Comparison of ENCODE assay signal across 8 mouse cellular contexts in genomic region chr10:59220824-59221472, GRCm38 (mm10). TPM values are rescaled to one million over a fixed set of nuclear protein-coding genes. Genes with fewer than 3 reads are reported as not detected.
DNase-seq lines count a peak whose midpoint lies in the region; ATAC-seq lines count a peak whose summit lies in the region.

No protein-coding gene starts in this region.

- H3K9me3 ChIP-seq in heart, embryonic 12.5 days (replicated peaks) = no peaks in the 10 kb centered on the region
- no peaks in the 10 kb centered on the region for H3K9me3 ChIP-seq in forebrain, embryonic 11.5 days (ENCODE audit: control insufficient read depth, low read length)
- H3K9me3 ChIP-seq in liver, embryonic 12.5 days (replicated peaks) = no peaks in the 10 kb centered on the region
- no peaks in the 10 kb centered on the region for H3K9me3 ChIP-seq in stomach, embryonic 16.5 days (replicated peaks; ENCODE audit: control insufficient read depth, low read length)

- peaks cover 23% of the 10 kb centered on the region for H3K4me1 ChIP-seq in heart, embryonic 12.5 days (replicated peaks)
- H3K4me1 ChIP-seq in forebrain, embryonic 11.5 days (replicated peaks; ENCODE audit: control insufficient read depth, insufficient read depth, low read length) = peaks cover 5% of the 10 kb centered on the region
- peaks cover 21% of the 10 kb centered on the region for H3K4me1 ChIP-seq in liver, embryonic 12.5 days
- H3K4me1 ChIP-seq in stomach, embryonic 16.5 days (ENCODE audit: control insufficient read depth, insufficient read depth, low read length) = peaks cover 9% of the 10 kb centered on the region

- H3K27ac ChIP-seq in heart, embryonic 12.5 days (ENCODE audit: poor library complexity, severe bottlenecking) = peak overlapping the region; percentile 89
- peak overlapping the region; percentile 96 for H3K27ac ChIP-seq in forebrain, embryonic 11.5 days (ENCODE audit: low read depth, low read length)
- peak overlapping the region; percentile 75 for H3K27ac ChIP-seq in liver, embryonic 12.5 days
- peak overlapping the region; percentile 95 for H3K27ac ChIP-seq in stomach, embryonic 16.5 days (ENCODE audit: low read length)

- no peak for DNase-seq in heart, postnatal 14 days
- peak; percentile 45 for DNase-seq in ES-CJ7 (ENCODE audit: low read depth, low spot score)
- no peak for DNase-seq in forebrain, embryonic 11.5 days (ENCODE audit: low spot score)
- no peak for DNase-seq in thymus, postnatal 25 days
- DNase-seq in cerebellum, postnatal 36 days = no peak

- no peak; the same call in 1 of the 2 replicates for ATAC-seq in heart, embryonic 12.5 days (ENCODE audit: insufficient number of reproducible peaks, low FRiP score)
- no peak for ATAC-seq in forebrain, embryonic 11.5 days (replicated peaks; ENCODE audit: low FRiP score)
- no peak for ATAC-seq in liver, embryonic 12.5 days
- ATAC-seq in stomach, embryonic 16.5 days (ENCODE audit: insufficient read depth, low FRiP score) = no peak; the same call in 1 of the 2 replicates

- H3K9ac ChIP-seq in heart, embryonic 12.5 days = peak overlapping the region; percentile 85
- peak overlapping the region; percentile 90 for H3K9ac ChIP-seq in forebrain, embryonic 11.5 days (ENCODE audit: low read length)
- H3K9ac ChIP-seq in liver, embryonic 12.5 days = peak overlapping the region; percentile 66
- peak overlapping the region; percentile 93 for H3K9ac ChIP-seq in stomach, embryonic 16.5 days (ENCODE audit: low read length)

- intact Hi-C loops in heart, postnatal 14 days (cut with DNase I) = loop anchor here (2.0 to 5.0 kb wide), 3 partner anchors 54 to 72 kb away; no protein-coding TSS in a partner anchor

- 1% methylated on average over 39 of the region's 39 CpGs for WGBS in heart, embryonic 12.5 days
- 2% methylated on average over 39 of the region's 39 CpGs for WGBS in forebrain, embryonic 11.5 days
- 3% methylated on average over 39 of the region's 39 CpGs for WGBS in liver, embryonic 12.5 days (ENCODE audit: insufficient replicate concordance)
- WGBS in stomach, embryonic 16.5 days = under 1% methylated on average over 38 of the region's 39 CpGs

- H3K4me2 ChIP-seq in heart, embryonic 12.5 days = peak overlapping the region; percentile 99
- H3K4me2 ChIP-seq in forebrain, embryonic 11.5 days (ENCODE audit: low read depth, low read length, severe bottlenecking) = peak overlapping the region; percentile 99
- peak overlapping the region; percentile 89 for H3K4me2 ChIP-seq in liver, embryonic 12.5 days
- H3K4me2 ChIP-seq in stomach, embryonic 16.5 days (ENCODE audit: low read depth, low read length) = peak overlapping the region; percentile 91

- H3K27me3 ChIP-seq in heart, embryonic 12.5 days (replicated peaks) = no peaks in the 10 kb centered on the region
- H3K27me3 ChIP-seq in forebrain, embryonic 11.5 days (ENCODE audit: control insufficient read depth, insufficient read depth, low read length) = no peaks in the 10 kb centered on the region
- H3K27me3 ChIP-seq in liver, embryonic 12.5 days (replicated peaks) = peaks cover 57% of the 10 kb centered on the region
- H3K27me3 ChIP-seq in stomach, embryonic 16.5 days (ENCODE audit: control insufficient read depth, insufficient read depth, low read length) = no peaks in the 10 kb centered on the region

- no peaks in the 10 kb centered on the region for H3K36me3 ChIP-seq in heart, embryonic 12.5 days
- no peaks in the 10 kb centered on the region for H3K36me3 ChIP-seq in forebrain, embryonic 11.5 days (ENCODE audit: control insufficient read depth, insufficient read depth, low read length)
- H3K36me3 ChIP-seq in liver, embryonic 12.5 days = no peaks in the 10 kb centered on the region
- no peaks in the 10 kb centered on the region for H3K36me3 ChIP-seq in stomach, embryonic 16.5 days (ENCODE audit: control insufficient read depth, insufficient read depth, low read length)

- H3K4me3 ChIP-seq in heart, embryonic 12.5 days = peak overlapping the region; percentile 76
- peak overlapping the region; percentile 80 for H3K4me3 ChIP-seq in forebrain, embryonic 11.5 days (ENCODE audit: low read depth, low read length)
- H3K4me3 ChIP-seq in liver, embryonic 12.5 days = peak overlapping the region; percentile 63
- peak overlapping the region; percentile 93 for H3K4me3 ChIP-seq in stomach, embryonic 16.5 days (replicated peaks; ENCODE audit: low read length)

RNA-seq across cellular contexts. Expression of gene Sept10, which starts 0.7 kb away (rescaled TPM):
- polyA plus RNA-seq in heart, embryonic 12.5 days (2016; fragmentation: Nextera tagmentation; extraction: Ambion mirVana) = 35.0 and 35.1 TPM in 2 replicates
- 10 to 100 TPM; 20.1 to 21.1 TPM for total RNA-seq in heart, postnatal 14 days (2021)
- 31.8 and 37.3 TPM in 2 replicates for polyA plus RNA-seq in forebrain, embryonic 11.5 days (2014; fragmentation: Nextera tagmentation; extraction: Ambion mirVana)
- polyA plus RNA-seq in liver, embryonic 12.5 days (2016; fragmentation: Nextera tagmentation; extraction: Ambion mirVana) = 12.8 and 12.9 TPM in 2 replicates
- 37.9 and 41.7 TPM in 2 replicates for polyA plus RNA-seq in stomach, embryonic 16.5 days (2015; fragmentation: Nextera tagmentation; extraction: Ambion mirVana)

RNA-seq across cellular contexts. Expression of gene Sowahc, which starts 0.8 kb away (rescaled TPM):
- 4.3 TPM in 2 replicates for polyA plus RNA-seq in heart, embryonic 12.5 days (2016; fragmentation: Nextera tagmentation; extraction: Ambion mirVana)
- 1 to 10 TPM; 1.7 to 1.8 TPM for total RNA-seq in heart, postnatal 14 days (2021)
- 13.7 and 15.2 TPM in 2 replicates for polyA plus RNA-seq in forebrain, embryonic 11.5 days (2014; fragmentation: Nextera tagmentation; extraction: Ambion mirVana)
- 2.8 and 3.1 TPM in 2 replicates for polyA plus RNA-seq in liver, embryonic 12.5 days (2016; fragmentation: Nextera tagmentation; extraction: Ambion mirVana)
- 20.6 and 21.3 TPM in 2 replicates for polyA plus RNA-seq in stomach, embryonic 16.5 days (2015; fragmentation: Nextera tagmentation; extraction: Ambion mirVana)
